Mouse (Mus musculus) testis, adult 2 months (tissue): ENCODE measurements around the gene Myo9a.

Experiments used
- CTCF ChIP-seq: fragments of 200-500 bp; IDR thresholded peaks from 2 replicates; pipeline ENCODE4 v1.5.1; 2012; ENCODE audit warnings: low read depth, mild to moderate bottlenecking, inconsistent platforms, low read length, moderate library complexity; ENCODE audit not compliant: control insufficient read depth, insufficient read depth, insufficient replicate concordance
- POLR2A ChIP-seq: fragments of 200-500 bp; IDR thresholded peaks from 2 replicates; pipeline ENCODE4 v1.6.1; 2012; ENCODE audit warnings: low read depth, mild to moderate bottlenecking, inconsistent platforms, low read length, moderate library complexity; ENCODE audit not compliant: control insufficient read depth

DNA sequence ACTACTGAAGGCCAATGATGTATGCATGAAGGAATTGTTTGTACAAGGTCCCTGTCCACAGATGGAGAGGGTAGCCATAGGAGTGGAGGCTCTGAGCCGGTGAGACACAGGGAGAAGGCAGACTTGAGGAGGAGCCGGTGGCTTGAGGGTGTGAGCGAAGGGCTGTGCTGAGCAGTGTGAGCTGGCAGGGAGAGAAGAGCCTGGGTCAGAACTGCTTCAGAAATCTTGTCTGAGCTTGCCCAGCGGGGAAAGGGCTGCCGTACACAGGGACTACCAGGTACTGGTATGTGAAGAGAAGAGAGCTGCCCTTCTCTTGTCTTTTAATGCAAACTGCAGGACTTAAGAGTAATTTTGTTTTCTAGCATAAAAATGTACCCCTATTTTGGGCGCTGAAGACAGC is 17.6 kb upstream of the Myo9a start:
- no peak for TF ChIP-seq POLR2A
- no peak for TF ChIP-seq CTCF
